Mouse (Mus musculus): Measurements from ENCODE around the gene Olfr1335. TPM values are rescaled to one million over a fixed set of nuclear protein-coding genes. Genes with fewer than 3 reads are reported as not detected.

Gene Olfr1335
- polyA plus RNA-seq (2014; fragmentation: Illumina TruSeq; extraction: RNeasy Lipid Tissue Mini Kit (QIAGEN cat#74804); ENCODE audit: low read depth, low replicate concordance), result not detected

GRCm38 (mm10) chr4:118809844-118810243 lies at the start of gene Olfr1335:
TSS of gene Olfr1335 (minus strand) at chr4:118809944.

DNA sequence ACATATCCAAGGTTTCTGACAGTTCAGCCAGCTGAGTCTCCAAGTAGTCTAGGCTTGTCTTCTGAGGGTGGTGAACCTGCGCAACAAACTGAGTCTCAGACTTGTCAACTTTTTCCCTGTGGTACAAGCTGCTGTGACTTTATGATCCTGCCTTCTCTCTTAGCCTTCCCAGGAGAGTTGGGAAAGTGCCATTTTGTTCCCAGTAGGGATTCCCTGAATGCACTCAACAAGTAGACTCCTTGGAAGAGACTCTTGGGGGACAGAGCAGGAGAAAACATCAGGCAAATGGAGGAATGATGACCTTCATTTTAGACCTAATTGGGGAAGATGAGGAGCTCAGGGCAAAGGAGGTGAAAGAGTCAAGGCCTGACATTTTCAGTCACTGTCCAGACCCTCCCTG lies 26.4 kb upstream of the Olfr1335 start, which contains the start of gene Olfr1333:
TSS of gene Olfr1333 (minus strand) at position 101 of the 400 bp plus-strand sequence.

DNA sequence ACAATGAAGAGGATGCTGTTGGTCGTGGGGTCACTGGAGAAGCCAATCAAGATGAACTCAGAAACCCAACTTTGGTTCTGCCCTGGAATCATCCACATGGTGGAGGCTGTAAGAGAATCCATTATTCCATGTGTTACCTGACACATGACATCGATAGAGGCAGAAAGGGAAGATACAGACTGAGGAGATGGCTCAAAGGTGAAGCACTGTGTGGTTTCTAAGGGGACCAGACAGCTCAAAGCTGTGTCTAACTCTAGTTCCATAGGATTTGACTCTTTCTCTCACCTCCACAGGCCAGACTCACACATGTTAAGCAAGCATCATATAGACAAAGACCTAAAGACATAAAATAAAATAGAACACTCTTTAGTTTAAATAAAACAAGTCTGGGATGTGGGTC lies 27.3 kb downstream of the Olfr1335 start, which contains the start of gene Olfr1337:
TSS of gene Olfr1337 (minus strand) at position 101 of the 400 bp plus-strand sequence.

Other genes starting within 250 kb of the Olfr1335 start
- gene Cfap57, start 189.2 kb downstream of the Olfr1335 start, polyA plus RNA-seq (2014; fragmentation: Illumina TruSeq; extraction: RNeasy Lipid Tissue Mini Kit (QIAGEN cat#74804); ENCODE audit: low read depth, low replicate concordance), result not detected
- 39.4 TPM for gene Ebna1bp2, start 189.1 kb downstream of the Olfr1335 start, polyA plus RNA-seq (2014; fragmentation: Illumina TruSeq; extraction: RNeasy Lipid Tissue Mini Kit (QIAGEN cat#74804); ENCODE audit: low read depth, low replicate concordance)
- gene Olfr62, start 151.0 kb downstream of the Olfr1335 start, polyA plus RNA-seq (2014; fragmentation: Illumina TruSeq; extraction: RNeasy Lipid Tissue Mini Kit (QIAGEN cat#74804); ENCODE audit: low read depth, low replicate concordance), result not detected
- gene Olfr1342, start 117.2 kb downstream of the Olfr1335 start, polyA plus RNA-seq (2014; fragmentation: Illumina TruSeq; extraction: RNeasy Lipid Tissue Mini Kit (QIAGEN cat#74804); ENCODE audit: low read depth, low replicate concordance), result not detected
- gene Olfr1341, start 106.4 kb downstream of the Olfr1335 start, polyA plus RNA-seq (2014; fragmentation: Illumina TruSeq; extraction: RNeasy Lipid Tissue Mini Kit (QIAGEN cat#74804); ENCODE audit: low read depth, low replicate concordance), result not detected
- not detected for gene Olfr1340, start 89.8 kb downstream of the Olfr1335 start, polyA plus RNA-seq (2014; fragmentation: Illumina TruSeq; extraction: RNeasy Lipid Tissue Mini Kit (QIAGEN cat#74804); ENCODE audit: low read depth, low replicate concordance)
- not detected for gene Olfr1339, start 77.8 kb downstream of the Olfr1335 start, polyA plus RNA-seq (2014; fragmentation: Illumina TruSeq; extraction: RNeasy Lipid Tissue Mini Kit (QIAGEN cat#74804); ENCODE audit: low read depth, low replicate concordance)
- not detected for gene Olfr1338, start 51.2 kb downstream of the Olfr1335 start, polyA plus RNA-seq (2014; fragmentation: Illumina TruSeq; extraction: RNeasy Lipid Tissue Mini Kit (QIAGEN cat#74804); ENCODE audit: low read depth, low replicate concordance)
- gene Olfr1337, start 27.4 kb downstream of the Olfr1335 start, polyA plus RNA-seq (2014; fragmentation: Illumina TruSeq; extraction: RNeasy Lipid Tissue Mini Kit (QIAGEN cat#74804); ENCODE audit: low read depth, low replicate concordance), result not detected
- not detected for gene Olfr1333, start 26.3 kb upstream of the Olfr1335 start, polyA plus RNA-seq (2014; fragmentation: Illumina TruSeq; extraction: RNeasy Lipid Tissue Mini Kit (QIAGEN cat#74804); ENCODE audit: low read depth, low replicate concordance)
- not detected for gene Olfr1331, start 54.7 kb upstream of the Olfr1335 start, polyA plus RNA-seq (2014; fragmentation: Illumina TruSeq; extraction: RNeasy Lipid Tissue Mini Kit (QIAGEN cat#74804); ENCODE audit: low read depth, low replicate concordance)
- gene Olfr1330, start 78.7 kb upstream of the Olfr1335 start, polyA plus RNA-seq (2014; fragmentation: Illumina TruSeq; extraction: RNeasy Lipid Tissue Mini Kit (QIAGEN cat#74804); ENCODE audit: low read depth, low replicate concordance), result not detected
- gene Olfr1329, start 107.5 kb upstream of the Olfr1335 start, polyA plus RNA-seq (2014; fragmentation: Illumina TruSeq; extraction: RNeasy Lipid Tissue Mini Kit (QIAGEN cat#74804); ENCODE audit: low read depth, low replicate concordance), result not detected
- not detected for gene Olfr1328, start 128.7 kb upstream of the Olfr1335 start, polyA plus RNA-seq (2014; fragmentation: Illumina TruSeq; extraction: RNeasy Lipid Tissue Mini Kit (QIAGEN cat#74804); ENCODE audit: low read depth, low replicate concordance)
- gene Lao1, start 151.6 kb upstream of the Olfr1335 start, polyA plus RNA-seq (2014; fragmentation: Illumina TruSeq; extraction: RNeasy Lipid Tissue Mini Kit (QIAGEN cat#74804); ENCODE audit: low read depth, low replicate concordance), result not detected